Mouse (Mus musculus) neural tube, embryonic 14.5 days (tissue): ENCODE results near the gene Fbxo33. TPM values are rescaled to one million over a fixed set of nuclear protein-coding genes. Genes with fewer than 3 reads are reported as not detected.

Source experiments
- ATAC-seq: fragments of 200-750 bp; cut with Nextera tagmentation; 2 replicates; pipeline ENCODE4 v1.8.0; 2017; ENCODE audit warnings: low read depth, mild to moderate bottlenecking, moderate TSS enrichment, moderate library complexity
- H3K27ac ChIP-seq: fragments of 300-500 bp; sonication (generic); 2 replicates; pipeline ENCODE4 v1.5.1; 2014; ENCODE audit warnings: low read depth, mild to moderate bottlenecking, control low read depth, low read length, moderate library complexity, mixed read lengths
- H3K27me3 ChIP-seq: fragments of 300-500 bp; sonication (generic); 2 replicates; pipeline ENCODE4 v1.6.1; 2014; ENCODE audit warnings: low read length; ENCODE audit not compliant: control insufficient read depth, insufficient read depth
- H3K36me3 ChIP-seq: fragments of 300-500 bp; sonication (generic); 2 replicates; pipeline ENCODE4 v1.6.1; 2014; ENCODE audit warnings: low read length, mixed read lengths; ENCODE audit not compliant: control insufficient read depth, insufficient read depth
- H3K4me1 ChIP-seq: fragments of 300-500 bp; sonication (generic); 2 replicates; pipeline ENCODE4 v1.6.1; 2014; ENCODE audit warnings: low read length; ENCODE audit not compliant: control insufficient read depth, insufficient read depth
- H3K4me2 ChIP-seq: fragments of 300-500 bp; sonication (generic); 2 replicates; pipeline ENCODE4 v1.6.1; 2014; ENCODE audit warnings: mild to moderate bottlenecking, low read depth, low read length, control low read depth
- H3K4me3 ChIP-seq: fragments of 300-500 bp; sonication (generic); 2 replicates; pipeline ENCODE4 v1.5.1; 2014; ENCODE audit warnings: low read depth, low read length, control low read depth, mixed read lengths
- H3K9ac ChIP-seq: fragments of 300-500 bp; sonication (generic); replicated peaks from 2 replicates; pipeline ENCODE4 v1.6.1; 2014; ENCODE audit warnings: low read depth, mild to moderate bottlenecking, control low read depth, low read length, mixed read lengths
- H3K9me3 ChIP-seq: fragments of 300-500 bp; sonication (generic); 2 replicates; pipeline ENCODE4 v1.6.1; 2016; ENCODE audit warnings: low read length; ENCODE audit not compliant: control insufficient read depth
- WGBS: fragments of 180-500 bp; shearing (Covaris S2); extraction: QIAGEN DNeasy Blood & Tissue Kit; methylation state at CpG from one replicate; pipeline ENCODE4 v1.1.7; 2014; 5-methylcytosine and 5-hydroxymethylcytosine counted together
- polyA plus RNA-seq: library from polyadenylated mRNA; unstranded; fragments of >200 nt; fragmentation: Nextera tagmentation; extraction: Ambion mirVana; gene quantifications from 2 replicates; pipeline ENCODE4 v1.2.1, GENCODE M21; 2014

The Fbxo33 gene
- polyA plus RNA-seq, 1 experiment from 2014 or later, result 11.1 TPM

DNA sequence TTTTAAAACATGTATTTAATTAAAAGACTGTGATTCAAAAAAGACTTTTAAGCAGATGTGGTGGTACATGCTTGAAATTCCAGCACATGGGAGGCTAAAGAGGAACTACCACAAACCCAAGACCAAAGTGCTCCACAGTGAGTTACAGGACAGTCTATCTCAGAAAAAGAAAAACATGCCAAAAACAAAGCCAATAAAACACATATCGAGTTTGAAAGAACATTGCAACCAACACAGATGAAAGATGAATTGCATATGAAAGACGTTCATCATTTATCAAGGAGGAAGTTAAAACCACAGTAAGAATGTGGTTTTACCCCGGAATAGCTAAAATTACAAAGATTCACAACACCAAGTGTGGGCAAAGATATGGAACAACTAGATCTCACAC, 12.5 kb downstream of the Fbxo33 start:
- ATAC-seq, result no peak
- 93% methylated on average over 3 of the region's 3 CpGs for whole genome bisulfite sequencing
- Histone ChIP-seq H3K36me3 (no peaks in the 10 kb centered on the region), H3K4me2 (no peak overlapping the region), H3K9me3 (no peaks in the 10 kb centered on the region), H3K9ac (no peak overlapping the region), H3K27ac (no peak overlapping the region), H3K27me3 (no peaks in the 10 kb centered on the region), H3K4me1 (no peaks in the 10 kb centered on the region), H3K4me3 (no peak overlapping the region)

DNA sequence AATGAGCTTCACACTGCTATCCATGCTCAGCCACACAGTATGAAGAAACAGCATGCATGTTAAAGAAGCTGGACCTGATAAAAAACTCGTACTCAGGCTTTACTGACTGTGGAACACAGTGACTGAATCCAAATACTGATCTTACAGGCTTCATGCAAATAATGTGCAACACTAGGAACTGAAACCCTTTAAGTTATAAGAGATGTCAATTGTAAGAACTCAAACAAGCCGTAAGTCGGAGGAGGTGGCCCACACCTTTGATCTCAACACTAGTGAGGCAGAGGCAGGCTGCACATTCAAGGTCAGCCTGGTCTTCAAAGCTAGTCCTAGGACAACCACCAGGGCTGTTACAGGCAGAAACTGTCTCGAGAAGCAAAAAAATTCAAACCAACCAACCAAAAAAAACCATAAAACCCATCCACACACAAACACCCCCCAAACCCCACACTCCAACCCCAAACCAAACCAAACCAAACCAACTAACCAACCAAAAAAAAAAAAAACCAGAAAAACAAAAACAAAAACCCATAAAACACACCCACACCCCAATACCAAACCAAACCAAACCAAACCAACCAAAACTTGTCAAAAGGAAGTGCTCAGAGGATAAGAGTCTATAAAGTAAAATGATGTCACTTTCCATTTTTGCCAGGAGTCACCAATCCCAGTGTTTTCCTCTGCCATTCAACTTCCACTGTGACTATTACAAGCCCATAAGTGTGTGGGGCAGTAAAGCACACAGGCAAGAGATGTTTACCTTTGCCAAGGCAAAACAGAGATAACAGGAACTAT, 13.1 kb downstream of the Fbxo33 start:
- Histone ChIP-seq H3K9ac (no peak overlapping the region), H3K27me3 (no peaks in the 10 kb centered on the region), H3K36me3 (peaks cover 1% of the 10 kb centered on the region; the same call in 1 of the 2 replicates), H3K27ac (no peak overlapping the region), H3K9me3 (no peaks in the 10 kb centered on the region), H3K4me2 (no peak overlapping the region), H3K4me3 (no peak overlapping the region), H3K4me1 (no peaks in the 10 kb centered on the region)
- 94% methylated on average over 4 of the region's 4 CpGs for WGBS
- no peak for ATAC-seq

DNA sequence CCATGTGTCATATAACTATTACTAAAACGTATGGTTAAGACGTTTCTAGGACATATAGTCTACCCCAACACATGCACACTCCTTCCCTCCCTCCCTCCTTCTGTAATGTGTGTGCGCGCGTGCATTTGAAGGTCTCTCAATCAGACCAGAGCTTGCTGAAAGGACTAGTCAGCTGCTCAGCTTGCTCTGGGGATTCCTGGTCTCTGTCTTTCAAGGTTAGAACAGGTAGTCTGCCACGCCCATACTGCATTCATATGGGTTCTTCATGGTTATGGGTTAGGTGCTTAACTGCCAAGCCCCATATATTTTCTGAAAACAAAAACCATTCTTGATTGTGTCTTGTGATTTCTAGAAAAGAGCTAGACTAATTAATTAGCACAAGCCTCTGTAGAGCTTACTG, 14.0 kb downstream of the Fbxo33 start:
- 93% methylated on average over 6 of the region's 6 CpGs for WGBS
- no peak for ATAC-seq
- peaks cover 9% of the 10 kb centered on the region; the same call in 1 of the 2 replicates for H3K36me3 ChIP-seq
- H3K4me1 ChIP-seq, result no peaks in the 10 kb centered on the region
- H3K4me2 ChIP-seq, result no peak overlapping the region
- H3K9me3 ChIP-seq, result no peaks in the 10 kb centered on the region
- H3K9ac ChIP-seq, result no peak overlapping the region
- no peak overlapping the region for H3K4me3 ChIP-seq
- no peaks in the 10 kb centered on the region for H3K27me3 ChIP-seq
- no peak overlapping the region for H3K27ac ChIP-seq

DNA sequence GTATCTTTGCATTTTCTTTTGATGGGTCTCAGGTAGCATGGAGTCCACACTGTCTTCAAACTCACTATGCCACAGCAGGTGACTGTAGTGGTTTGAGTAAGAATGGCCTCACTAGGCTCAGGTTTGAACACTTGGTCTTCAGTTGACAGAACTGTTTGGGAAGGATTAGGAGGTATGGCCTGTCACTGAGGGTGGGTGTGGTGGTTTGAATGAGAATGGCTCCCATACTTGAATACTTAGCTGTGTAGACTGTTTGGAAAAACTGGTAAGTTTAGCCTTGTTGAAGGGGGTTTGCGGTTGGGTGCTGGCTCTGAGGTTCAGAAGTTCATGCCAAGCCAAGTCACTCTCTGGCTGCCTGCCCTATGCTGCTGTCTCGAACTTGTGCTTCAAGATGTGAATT, 20.2 kb downstream of the Fbxo33 start:
- peaks cover 11% of the 10 kb centered on the region; the same call in 1 of the 2 replicates for H3K36me3 ChIP-seq
- no peak for ATAC-seq
- no peak overlapping the region for H3K4me2 ChIP-seq
- H3K4me1 ChIP-seq, result no peaks in the 10 kb centered on the region
- no peak overlapping the region for H3K27ac ChIP-seq
- H3K9me3 ChIP-seq, result no peaks in the 10 kb centered on the region
- H3K4me3 ChIP-seq, result no peak overlapping the region
- no peak overlapping the region for H3K9ac ChIP-seq
- no peaks in the 10 kb centered on the region for H3K27me3 ChIP-seq
- 94% methylated on average over 2 of the region's 2 CpGs for WGBS

DNA sequence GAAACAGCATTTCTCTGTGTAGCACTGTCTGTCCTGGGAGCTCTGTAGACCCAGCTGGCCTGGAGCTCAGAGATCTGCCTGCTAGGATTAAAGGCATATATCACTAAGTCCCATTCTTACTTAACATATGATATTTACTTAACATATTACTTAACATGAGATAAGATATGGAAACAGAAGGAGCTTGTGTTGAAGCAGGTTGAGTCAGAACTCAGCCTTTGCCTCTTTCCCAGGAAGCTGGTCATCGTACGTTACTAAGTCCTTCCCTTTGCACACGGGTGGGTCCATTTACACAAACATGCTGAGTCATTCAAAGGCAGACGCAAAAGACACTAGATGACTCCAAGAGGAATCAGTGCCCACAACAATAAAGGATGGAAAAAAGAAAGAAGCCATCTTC, 20.8 kb downstream of the Fbxo33 start:
- H3K36me3 ChIP-seq, result peaks cover 11% of the 10 kb centered on the region; the same call in 1 of the 2 replicates
- H3K27me3 ChIP-seq, result no peaks in the 10 kb centered on the region
- ATAC-seq, result no peak
- WGBS, result 84% methylated on average over 4 of the region's 4 CpGs
- H3K4me3 ChIP-seq, result no peak overlapping the region
- no peak overlapping the region for H3K27ac ChIP-seq
- no peaks in the 10 kb centered on the region for H3K4me1 ChIP-seq
- H3K9ac ChIP-seq, result no peak overlapping the region
- no peak overlapping the region for H3K4me2 ChIP-seq
- no peaks in the 10 kb centered on the region for H3K9me3 ChIP-seq

DNA sequence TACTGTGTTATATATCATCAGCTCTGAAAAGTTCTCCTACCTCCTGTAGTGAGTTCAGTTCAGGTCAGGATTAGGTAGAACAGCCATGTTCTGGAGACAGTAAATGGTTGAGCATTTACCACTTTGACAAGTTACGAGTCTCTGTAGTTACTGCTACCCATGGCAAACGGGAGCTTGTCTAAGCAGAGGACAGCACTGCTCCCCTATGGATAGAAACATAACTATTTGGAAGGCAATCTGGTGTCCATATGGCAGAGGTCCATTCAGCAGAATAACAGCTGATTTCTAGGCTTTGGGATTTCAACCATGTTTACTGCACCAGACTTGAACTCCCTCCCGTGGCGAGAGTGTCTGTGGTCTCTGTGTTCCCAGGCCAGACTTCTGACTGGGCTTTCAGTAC, 23.6 kb downstream of the Fbxo33 start:
- H3K9ac ChIP-seq, result no peak overlapping the region
- H3K27me3 ChIP-seq, result no peaks in the 10 kb centered on the region
- WGBS, result 81% methylated on average over 4 of the region's 4 CpGs
- H3K9me3 ChIP-seq, result no peaks in the 10 kb centered on the region
- ATAC-seq, result no peak
- no peaks in the 10 kb centered on the region for H3K4me1 ChIP-seq
- H3K4me2 ChIP-seq, result no peak overlapping the region
- no peak overlapping the region for H3K27ac ChIP-seq
- no peak overlapping the region for H3K4me3 ChIP-seq
- H3K36me3 ChIP-seq, result peaks cover 6% of the 10 kb centered on the region; the same call in 1 of the 2 replicates

DNA sequence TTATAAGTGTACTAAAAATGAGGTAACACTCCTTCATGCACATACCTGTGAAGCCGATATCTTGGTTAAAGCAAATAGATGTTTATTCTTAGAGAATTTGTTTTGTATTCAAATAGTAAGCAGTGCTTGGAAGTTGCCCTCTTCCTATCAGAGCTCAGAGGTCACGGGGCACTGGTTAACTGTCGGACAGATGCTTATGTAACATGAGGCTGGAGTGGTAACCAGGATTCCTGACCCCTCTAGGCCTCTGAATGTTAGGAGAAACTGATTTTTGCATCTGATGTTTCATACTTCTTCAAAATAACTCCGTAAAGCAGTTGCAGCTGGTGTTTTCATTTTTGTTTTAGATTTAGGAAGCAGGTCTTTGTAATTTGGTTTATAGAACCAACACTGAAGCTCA, 24.5 kb downstream of the Fbxo33 start:
- no peaks in the 10 kb centered on the region for H3K9me3 ChIP-seq
- no peak overlapping the region for H3K4me3 ChIP-seq
- no peak overlapping the region for H3K9ac ChIP-seq
- no peaks in the 10 kb centered on the region for H3K4me1 ChIP-seq
- no peak for ATAC-seq
- H3K4me2 ChIP-seq, result no peak overlapping the region
- peaks cover 5% of the 10 kb centered on the region for H3K36me3 ChIP-seq
- no peaks in the 10 kb centered on the region for H3K27me3 ChIP-seq
- H3K27ac ChIP-seq, result no peak overlapping the region
- 92% methylated on average over 4 of the region's 4 CpGs for WGBS

DNA sequence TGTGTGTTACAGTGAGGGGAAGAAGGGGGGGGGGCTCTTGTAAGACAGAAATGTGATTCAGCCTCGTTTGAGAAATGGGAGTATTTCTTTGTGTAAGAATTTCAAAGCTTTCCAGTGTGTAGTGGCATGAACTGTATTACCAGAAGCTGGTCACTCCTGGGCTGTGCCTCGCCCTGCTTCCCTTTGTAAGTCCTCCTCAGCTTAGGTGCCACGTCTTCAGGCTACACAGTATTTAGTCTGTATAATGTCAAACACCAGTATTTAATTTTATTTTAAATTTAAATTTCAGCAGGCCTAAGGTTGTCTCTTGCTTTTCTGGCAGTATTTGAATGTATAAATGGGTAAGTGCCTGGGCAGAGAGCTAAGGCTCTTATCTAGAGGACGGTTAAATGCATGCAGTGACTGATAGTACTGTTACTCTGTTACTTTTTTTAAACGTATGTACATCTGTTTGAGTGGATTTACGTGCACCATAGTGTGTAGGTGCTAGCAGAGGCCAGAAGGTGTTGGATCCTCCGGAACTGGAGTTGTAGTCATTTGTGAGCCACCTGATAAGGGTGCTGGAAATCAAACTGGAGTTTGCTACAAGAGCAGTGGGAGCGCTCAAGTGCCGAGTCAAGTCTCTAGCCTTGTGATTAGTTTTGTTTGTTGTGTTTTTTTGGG, 25.1 kb downstream of the Fbxo33 start:
- no peak overlapping the region for H3K9ac ChIP-seq
- H3K36me3 ChIP-seq, result peaks cover 6% of the 10 kb centered on the region
- H3K4me1 ChIP-seq, result no peaks in the 10 kb centered on the region
- no peaks in the 10 kb centered on the region for H3K27me3 ChIP-seq
- H3K27ac ChIP-seq, result no peak overlapping the region
- ATAC-seq, result no peak
- H3K9me3 ChIP-seq, result no peaks in the 10 kb centered on the region
- WGBS, result 87% methylated on average over 9 of the region's 9 CpGs
- H3K4me2 ChIP-seq, result no peak overlapping the region
- no peak overlapping the region for H3K4me3 ChIP-seq

DNA sequence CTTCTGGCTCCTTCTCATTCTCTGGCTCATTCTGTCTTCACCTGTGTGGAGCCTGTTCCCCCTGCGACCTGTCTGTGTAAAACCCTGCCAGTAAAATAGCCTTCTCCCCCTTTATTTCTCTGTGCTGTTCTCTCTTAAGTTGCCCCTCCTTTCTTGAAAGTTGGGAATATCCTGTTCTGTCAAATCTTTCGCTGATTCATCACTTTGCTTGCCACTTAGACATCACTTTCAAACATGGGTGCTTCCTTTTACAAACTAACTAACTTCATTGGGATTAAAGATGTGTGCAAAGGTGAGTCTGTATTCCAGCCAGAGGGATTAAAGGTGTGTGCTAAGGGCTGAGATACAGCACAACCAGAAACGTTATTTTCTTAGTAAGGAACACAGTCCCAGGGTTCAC, 25.9 kb downstream of the Fbxo33 start:
- ATAC-seq, result no peak
- Histone ChIP-seq H3K27me3 (no peaks in the 10 kb centered on the region), H3K27ac (no peak overlapping the region), H3K4me2 (no peak overlapping the region), H3K4me3 (no peak overlapping the region), H3K9me3 (no peaks in the 10 kb centered on the region), H3K4me1 (no peaks in the 10 kb centered on the region), H3K9ac (no peak overlapping the region), H3K36me3 (peaks cover 6% of the 10 kb centered on the region)
- 85% methylated on average over 3 of the region's 3 CpGs for WGBS
